Mouse (Mus musculus): ENCODE measurements around the gene Aqp8. TPM values are rescaled to one million over a fixed set of nuclear protein-coding genes. Genes with fewer than 3 reads are reported as not detected.

Gene Aqp8
- polyA plus RNA-seq, 1 experiment from 2014 or later, result 1.2 TPM

DNA sequence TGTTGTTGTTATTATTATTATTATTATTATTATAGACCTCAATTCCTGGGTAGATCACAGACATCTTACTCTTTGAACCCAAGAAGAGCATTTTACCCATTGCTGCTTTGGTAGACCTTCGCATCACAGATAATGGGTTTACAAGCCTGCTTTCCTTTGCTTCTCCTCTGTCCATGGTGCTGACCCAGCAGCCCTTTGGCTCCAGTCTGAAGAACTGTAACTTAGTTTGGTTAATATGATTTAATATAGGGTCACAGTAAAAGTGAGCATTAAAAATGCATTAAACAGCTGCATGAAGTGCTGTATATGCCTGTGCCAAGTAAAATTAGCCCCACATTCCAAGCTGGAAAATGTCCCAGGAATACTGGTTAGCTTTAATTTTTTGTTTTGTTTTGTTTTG is 41.3 kb downstream of the Aqp8 start:
- 39% methylated on average over 1 of the region's 1 CpGs for WGBS
- Histone ChIP-seq H3K4me1 (ENCODE audit: control insufficient read depth, insufficient read depth, low read length) (peaks cover 8% of the 10 kb centered on the region), H3K27ac (ENCODE audit: low read depth, low read length) (no peak overlapping the region), H3K4me3 (ENCODE audit: low read depth, low read length) (no peak overlapping the region), H3K27me3 (ENCODE audit: control insufficient read depth, insufficient read depth, low read length) (no peaks in the 10 kb centered on the region), H3K4me2 (ENCODE audit: low read depth) (no peak overlapping the region), H3K9ac (ENCODE audit: low read length) (no peak overlapping the region), H3K9me3 (ENCODE audit: control insufficient read depth, low read length) (no peaks in the 10 kb centered on the region), H3K36me3 (ENCODE audit: control insufficient read depth, insufficient read depth, low read length) (no peaks in the 10 kb centered on the region)
- peak; percentile 23 for DNase-seq (ENCODE audit: low spot score)
- no peak for ATAC-seq (ENCODE audit: insufficient read depth, low FRiP score, low TSS enrichment)

GRCm38 (mm10) chr7:123507946-123508345 is 45.9 kb downstream of the Aqp8 start:
- no peaks in the 10 kb centered on the region for H3K4me1 ChIP-seq (ENCODE audit: control insufficient read depth, insufficient read depth, low read length)
- no peak overlapping the region for H3K4me3 ChIP-seq (ENCODE audit: low read depth, low read length)
- WGBS, result 58% methylated on average over 7 of the region's 7 CpGs
- ATAC-seq (ENCODE audit: insufficient read depth, low FRiP score, low TSS enrichment) (no peak), DNase-seq (ENCODE audit: low spot score) (no peak)
- no peak overlapping the region for H3K4me2 ChIP-seq (ENCODE audit: low read depth)
- H3K36me3 ChIP-seq (ENCODE audit: control insufficient read depth, insufficient read depth, low read length), result no peaks in the 10 kb centered on the region
- no peak overlapping the region for H3K9ac ChIP-seq (ENCODE audit: low read length)
- no peak overlapping the region for H3K27ac ChIP-seq (ENCODE audit: low read depth, low read length)
- no peaks in the 10 kb centered on the region for H3K27me3 ChIP-seq (ENCODE audit: control insufficient read depth, insufficient read depth, low read length)
- no peaks in the 10 kb centered on the region for H3K9me3 ChIP-seq (ENCODE audit: control insufficient read depth, low read length)

Other genes with a start within 250 kb of the Aqp8 start
- not detected in 2 replicates for gene Slc5a11, start 247.5 kb upstream of the Aqp8 start, polyA plus RNA-seq (2014; fragmentation: Nextera tagmentation; extraction: Ambion mirVana)
- 63.5 and 69.8 TPM in 2 replicates for gene Lcmt1, start 92.5 kb upstream of the Aqp8 start, polyA plus RNA-seq (2014; fragmentation: Nextera tagmentation; extraction: Ambion mirVana)
- gene Arhgap17, start 92.4 kb upstream of the Aqp8 start, polyA plus RNA-seq (2014; fragmentation: Nextera tagmentation; extraction: Ambion mirVana), result 28.1 and 32.9 TPM in 2 replicates
- gene Zkscan2, start 38.2 kb downstream of the Aqp8 start, polyA plus RNA-seq (2014; fragmentation: Nextera tagmentation; extraction: Ambion mirVana), result 5.8 and 9.4 TPM in 2 replicates